Mouse (Mus musculus): ENCODE data around the gene Rab19. TPM values are rescaled to one million over a fixed set of nuclear protein-coding genes. Genes with fewer than 3 reads are reported as not detected.

The Rab19 gene
- polyA plus RNA-seq, 1 experiment, result 0.90 TPM

GRCm38 (mm10) chr6:39429007-39429788 lies 48.2 kb downstream of the Rab19 start:
- no peaks in the 10 kb centered on the region for H3K9me3 ChIP-seq (replicated peaks; ENCODE audit: control insufficient read depth, insufficient read depth, low read length, poor library complexity, severe bottlenecking)
- no peak overlapping the region for H3K9ac ChIP-seq (ENCODE audit: low read depth, poor library complexity, severe bottlenecking)
- TF ChIP-seq CTCF (IDR thresholded peaks at IDR 0.05; ENCODE audit: low read depth, low read length) (no peak), POLR2A (IDR thresholded peaks at IDR 0.05; ENCODE audit: insufficient read depth, low read length) (no peak), EP300 (IDR thresholded peaks at IDR 0.05; ENCODE audit: insufficient read depth, low read depth, low read length) (no peak)
- no peak overlapping the region for H3K4me3 ChIP-seq (ENCODE audit: low read depth, low read length)
- no peaks in the 10 kb centered on the region for H3K36me3 ChIP-seq (ENCODE audit: control insufficient read depth, insufficient read depth, low read length, poor library complexity, severe bottlenecking)
- H3K4me1 ChIP-seq (ENCODE audit: control insufficient read depth, insufficient read depth, low read length), result peaks cover 4% of the 10 kb centered on the region
- no peaks in the 10 kb centered on the region for H3K27me3 ChIP-seq (ENCODE audit: control insufficient read depth, insufficient read depth, low read length, poor library complexity, severe bottlenecking)
- peak overlapping the region; percentile 72 for H3K27ac ChIP-seq (ENCODE audit: insufficient read depth, low read length)

GRCm38 (mm10) chr6:39430722-39431121 lies 49.7 kb downstream of the Rab19 start:
- peaks cover 9% of the 10 kb centered on the region for H3K4me1 ChIP-seq (ENCODE audit: control insufficient read depth, insufficient read depth, low read length)
- no peak overlapping the region for H3K9ac ChIP-seq (ENCODE audit: low read depth, poor library complexity, severe bottlenecking)
- H3K27ac ChIP-seq (ENCODE audit: insufficient read depth, low read length), result peak overlapping the region; percentile 73
- no peaks in the 10 kb centered on the region for H3K27me3 ChIP-seq (ENCODE audit: control insufficient read depth, insufficient read depth, low read length, poor library complexity, severe bottlenecking)
- H3K36me3 ChIP-seq (ENCODE audit: control insufficient read depth, insufficient read depth, low read length, poor library complexity, severe bottlenecking), result no peaks in the 10 kb centered on the region
- TF ChIP-seq EP300 (IDR thresholded peaks at IDR 0.05; ENCODE audit: insufficient read depth, low read depth, low read length), result peak; percentile 94
- TF ChIP-seq CTCF (IDR thresholded peaks at IDR 0.05; ENCODE audit: low read depth, low read length), result no peak
- TF ChIP-seq POLR2A (IDR thresholded peaks at IDR 0.05; ENCODE audit: insufficient read depth, low read length), result no peak
- peak overlapping the region; percentile 5; the same call in 1 of the 2 replicates for H3K4me3 ChIP-seq (ENCODE audit: low read depth, low read length)
- no peaks in the 10 kb centered on the region for H3K9me3 ChIP-seq (replicated peaks; ENCODE audit: control insufficient read depth, insufficient read depth, low read length, poor library complexity, severe bottlenecking)

GRCm38 (mm10) chr6:39433174-39433573 lies 52.2 kb downstream of the Rab19 start:
- TF ChIP-seq POLR2A (IDR thresholded peaks at IDR 0.05; ENCODE audit: insufficient read depth, low read length) (no peak), CTCF (IDR thresholded peaks at IDR 0.05; ENCODE audit: low read depth, low read length) (no peak), EP300 (IDR thresholded peaks at IDR 0.05; ENCODE audit: insufficient read depth, low read depth, low read length) (peak; percentile 39; the same call in 1 of the 2 replicates)
- Histone ChIP-seq H3K4me3 (ENCODE audit: low read depth, low read length) (no peak overlapping the region), H3K27me3 (ENCODE audit: control insufficient read depth, insufficient read depth, low read length, poor library complexity, severe bottlenecking) (no peaks in the 10 kb centered on the region), H3K4me1 (ENCODE audit: control insufficient read depth, insufficient read depth, low read length) (peaks cover 10% of the 10 kb centered on the region), H3K36me3 (ENCODE audit: control insufficient read depth, insufficient read depth, low read length, poor library complexity, severe bottlenecking) (no peaks in the 10 kb centered on the region), H3K27ac (ENCODE audit: insufficient read depth, low read length) (peak overlapping the region; percentile 66), H3K9ac (ENCODE audit: low read depth, poor library complexity, severe bottlenecking) (0 out of 2 replicates have a peak overlapping the region, but pooled peaks have one; percentile 66), H3K9me3 (replicated peaks; ENCODE audit: control insufficient read depth, insufficient read depth, low read length, poor library complexity, severe bottlenecking) (no peaks in the 10 kb centered on the region)

GRCm38 (mm10) chr6:39433701-39434100 lies 52.7 kb downstream of the Rab19 start:
- no peak overlapping the region for H3K9ac ChIP-seq (ENCODE audit: low read depth, poor library complexity, severe bottlenecking)
- TF ChIP-seq POLR2A (IDR thresholded peaks at IDR 0.05; ENCODE audit: insufficient read depth, low read length), result no peak
- TF ChIP-seq EP300 (IDR thresholded peaks at IDR 0.05; ENCODE audit: insufficient read depth, low read depth, low read length), result no peak
- TF ChIP-seq CTCF (IDR thresholded peaks at IDR 0.05; ENCODE audit: low read depth, low read length), result no peak
- no peak overlapping the region for H3K4me3 ChIP-seq (ENCODE audit: low read depth, low read length)
- no peaks in the 10 kb centered on the region for H3K36me3 ChIP-seq (ENCODE audit: control insufficient read depth, insufficient read depth, low read length, poor library complexity, severe bottlenecking)
- peak overlapping the region; percentile 66 for H3K27ac ChIP-seq (ENCODE audit: insufficient read depth, low read length)
- no peaks in the 10 kb centered on the region for H3K27me3 ChIP-seq (ENCODE audit: control insufficient read depth, insufficient read depth, low read length, poor library complexity, severe bottlenecking)
- no peaks in the 10 kb centered on the region for H3K9me3 ChIP-seq (replicated peaks; ENCODE audit: control insufficient read depth, insufficient read depth, low read length, poor library complexity, severe bottlenecking)
- peaks cover 10% of the 10 kb centered on the region for H3K4me1 ChIP-seq (ENCODE audit: control insufficient read depth, insufficient read depth, low read length)

GRCm38 (mm10) chr6:39434111-39434885 lies 53.3 kb downstream of the Rab19 start:
- Histone ChIP-seq H3K36me3 (ENCODE audit: control insufficient read depth, insufficient read depth, low read length, poor library complexity, severe bottlenecking) (no peaks in the 10 kb centered on the region), H3K27me3 (ENCODE audit: control insufficient read depth, insufficient read depth, low read length, poor library complexity, severe bottlenecking) (no peaks in the 10 kb centered on the region), H3K4me3 (ENCODE audit: low read depth, low read length) (no peak overlapping the region), H3K27ac (ENCODE audit: insufficient read depth, low read length) (peak overlapping the region; percentile 66), H3K4me1 (ENCODE audit: control insufficient read depth, insufficient read depth, low read length) (peaks cover 10% of the 10 kb centered on the region), H3K9me3 (replicated peaks; ENCODE audit: control insufficient read depth, insufficient read depth, low read length, poor library complexity, severe bottlenecking) (no peaks in the 10 kb centered on the region), H3K9ac (ENCODE audit: low read depth, poor library complexity, severe bottlenecking) (no peak overlapping the region)
- TF ChIP-seq CTCF (IDR thresholded peaks at IDR 0.05; ENCODE audit: low read depth, low read length) (no peak), EP300 (IDR thresholded peaks at IDR 0.05; ENCODE audit: insufficient read depth, low read depth, low read length) (no peak), POLR2A (IDR thresholded peaks at IDR 0.05; ENCODE audit: insufficient read depth, low read length) (no peak)

All from ES-Bruce4 (cell line).